Mouse (Mus musculus): Measurements from ENCODE around the gene Gm7942. TPM values are rescaled to one million over a fixed set of nuclear protein-coding genes. Genes with fewer than 3 reads are reported as not detected.

Gm7942 gene
- not detected in 2 replicates for polyA plus RNA-seq (2012; rRNA removed; ENCODE audit: low replicate concordance)

DNA sequence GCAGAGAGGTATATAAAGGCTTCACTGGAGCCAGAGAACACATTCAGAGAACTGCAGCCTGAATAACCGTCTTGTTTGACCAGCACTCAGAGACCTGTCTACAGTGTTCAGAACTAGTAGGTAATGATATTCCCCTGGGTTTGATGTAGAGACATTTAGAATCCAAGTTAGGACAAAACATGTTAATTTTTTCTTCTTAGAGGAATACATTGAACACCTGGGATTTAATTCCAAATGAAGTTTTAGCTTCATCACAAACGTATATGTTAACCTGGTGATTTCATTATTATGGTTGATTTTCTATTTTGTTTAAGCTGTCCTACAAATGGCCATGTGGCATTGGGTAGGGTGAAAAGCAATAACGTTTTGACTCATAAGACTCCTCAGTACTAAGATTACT is at the start of gene Gm7942:
TSS of gene Gm7942 (plus strand) at position 301 of the 400 bp plus-strand sequence.

Other genes with a start within 250 kb of the Gm7942 start
- not detected in 2 replicates for gene Gm3183, start 241.5 kb upstream of the Gm7942 start, polyA plus RNA-seq (2012; rRNA removed; ENCODE audit: low replicate concordance)
- not detected in 2 replicates for gene Gm6367, start 118.3 kb upstream of the Gm7942 start, polyA plus RNA-seq (2012; rRNA removed; ENCODE audit: low replicate concordance)
- not detected in 2 replicates for gene Gm16513, start 75.7 kb downstream of the Gm7942 start, polyA plus RNA-seq (2012; rRNA removed; ENCODE audit: low replicate concordance)
- not detected in 2 replicates for gene Gm10424, start 165.8 kb downstream of the Gm7942 start, polyA plus RNA-seq (2012; rRNA removed; ENCODE audit: low replicate concordance)
- not detected in 2 replicates for gene Gm3259, start 199.0 kb downstream of the Gm7942 start, polyA plus RNA-seq (2012; rRNA removed; ENCODE audit: low replicate concordance)